Mouse (Mus musculus) liver, adult 2 months (tissue): ENCODE results near the gene Gpc6. TPM values are rescaled to one million over a fixed set of nuclear protein-coding genes. Genes with fewer than 3 reads are reported as not detected.

Experiments
- DNase-seq: peaks from one replicate; pipeline ENCODE4 v3.0.0-alpha.2; 2011; ENCODE audit warnings: low read depth, low spot score; ENCODE audit errors: extremely low read depth
- H3K27ac ChIP-seq: fragments of 200-500 bp; replicated peaks from 2 replicates; pipeline ENCODE4 v1.5.1; 2012; ENCODE audit warnings: low read depth, mild to moderate bottlenecking, control low read depth, inconsistent platforms, low read length; ENCODE audit not compliant: insufficient read depth
- H3K27me3 ChIP-seq: fragments of 200-500 bp; 2 replicates; pipeline ENCODE4 v1.6.1; 2012; ENCODE audit warnings: mild to moderate bottlenecking, moderate library complexity, low read length, inconsistent platforms; ENCODE audit not compliant: control insufficient read depth, insufficient read depth
- H3K36me3 ChIP-seq: fragments of 200-500 bp; 2 replicates; pipeline ENCODE4 v1.6.1; 2012; ENCODE audit warnings: low read length, inconsistent platforms; ENCODE audit not compliant: control insufficient read depth, insufficient read depth
- H3K4me1 ChIP-seq: fragments of 200-500 bp; 2 replicates; pipeline ENCODE4 v1.6.1; 2011; ENCODE audit warnings: low read length; ENCODE audit not compliant: control insufficient read depth, insufficient read depth
- H3K4me3 ChIP-seq: fragments of 200-500 bp; 2 replicates; pipeline ENCODE4 v1.5.1; 2011; ENCODE audit warnings: low read depth, mild to moderate bottlenecking, control low read depth, low read length, moderate library complexity; ENCODE audit not compliant: insufficient read depth
- H3K79me2 ChIP-seq: fragments of 200-500 bp; 2 replicates; pipeline ENCODE4 v1.6.1; 2012; ENCODE audit warnings: inconsistent platforms, mild to moderate bottlenecking, low read length, moderate library complexity; ENCODE audit not compliant: control insufficient read depth, insufficient read depth
- H3K9ac ChIP-seq: fragments of 200-500 bp; 2 replicates; pipeline ENCODE4 v1.6.1; 2012; ENCODE audit warnings: low read depth, mild to moderate bottlenecking, control low read depth, inconsistent platforms, low read length
- CTCF ChIP-seq: fragments of 200-500 bp; IDR thresholded peaks from 2 replicates; pipeline ENCODE4 v1.5.1; 2011; ENCODE audit warnings: low read depth, low read length, control low read depth
- POLR2A ChIP-seq: fragments of 200-500 bp; IDR thresholded peaks from 2 replicates; pipeline ENCODE4 v1.6.1; 2011; ENCODE audit warnings: low read length, control low read depth; ENCODE audit not compliant: insufficient read depth; ENCODE audit errors: extremely low read depth
- WGBS: fragments of 180-500 bp; shearing (Covaris S2); methylation state at CpG from one replicate; pipeline ENCODE4 v1.1.7; 2018; 5-methylcytosine and 5-hydroxymethylcytosine counted together
- polyA plus RNA-seq: library from polyadenylated mRNA; depleted of rRNA; stranded (reverse); fragments of >200 nt; gene quantifications from 2 replicates; pipeline ENCODE4 v1.2.3, GENCODE M21; 2012
- total RNA-seq: library from RNA; depleted of rRNA; stranded (reverse); fragments of >200 nt; gene quantifications from 2 replicates; pipeline ENCODE4 v1.2.3, GENCODE M21; 2014

Gpc6 gene
- total and polyA plus RNA-seq, 2 experiments: 0.88 to 2.6 TPM

- DNase-seq: no peak
- peaks cover 15% of the 10 kb centered on the region; the same call in 1 of the 2 replicates for H3K4me1 ChIP-seq
- H3K27me3 ChIP-seq: no peaks in the 10 kb centered on the region
- TF ChIP-seq CTCF (no peak), POLR2A (no peak)
- H3K27ac ChIP-seq: no peak overlapping the region
- no peak overlapping the region for H3K4me3 ChIP-seq
- WGBS: 92% methylated on average over 7 of the region's 7 CpGs
- H3K79me2 ChIP-seq: no peaks in the 10 kb centered on the region
- no peak overlapping the region for H3K9ac ChIP-seq
- H3K36me3 ChIP-seq: no peaks in the 10 kb centered on the region
Measured at GRCm38 (mm10) chr14:117527053-117527452, 601.9 kb downstream of the Gpc6 start.

GRCm38 (mm10) chr14:117529439-117529838 lies 604.3 kb downstream of the Gpc6 start:
- no peak overlapping the region for H3K27ac ChIP-seq
- H3K9ac ChIP-seq: no peak overlapping the region
- WGBS: 79% methylated on average over 3 of the region's 3 CpGs
- H3K27me3 ChIP-seq: no peaks in the 10 kb centered on the region
- H3K36me3 ChIP-seq: no peaks in the 10 kb centered on the region
- no peak overlapping the region for H3K4me3 ChIP-seq
- no peak for DNase-seq
- TF ChIP-seq POLR2A: no peak
- no peak for TF ChIP-seq CTCF
- H3K79me2 ChIP-seq: no peaks in the 10 kb centered on the region
- H3K4me1 ChIP-seq: peaks cover under 1% of the 10 kb centered on the region; the same call in 1 of the 2 replicates

- H3K27ac ChIP-seq: no peak overlapping the region
- no peak overlapping the region for H3K4me3 ChIP-seq
- TF ChIP-seq CTCF (no peak), POLR2A (no peak)
- H3K79me2 ChIP-seq: no peaks in the 10 kb centered on the region
- DNase-seq: no peak
- H3K9ac ChIP-seq: no peak overlapping the region
- H3K4me1 ChIP-seq: no peaks in the 10 kb centered on the region
- no peaks in the 10 kb centered on the region for H3K27me3 ChIP-seq
- no peaks in the 10 kb centered on the region for H3K36me3 ChIP-seq
Measured at GRCm38 (mm10) chr14:117552776-117553175, 627.7 kb downstream of the Gpc6 start.

- Histone ChIP-seq H3K79me2 (no peaks in the 10 kb centered on the region), H3K27me3 (no peaks in the 10 kb centered on the region), H3K9ac (no peak overlapping the region), H3K36me3 (no peaks in the 10 kb centered on the region), H3K27ac (no peak overlapping the region), H3K4me3 (no peak overlapping the region), H3K4me1 (no peaks in the 10 kb centered on the region)
- no peak for DNase-seq
- TF ChIP-seq POLR2A (no peak), CTCF (no peak)
- WGBS: 80% methylated on average over 7 of the region's 7 CpGs
Measured at GRCm38 (mm10) chr14:117556715-117557320, 631.7 kb downstream of the Gpc6 start.

GRCm38 (mm10) chr14:117562146-117562545 lies 637.0 kb downstream of the Gpc6 start:
- TF ChIP-seq CTCF: no peak
- TF ChIP-seq POLR2A: no peak
- WGBS: 76% methylated on average over 4 of the region's 4 CpGs
- no peak for DNase-seq
- no peaks in the 10 kb centered on the region for H3K79me2 ChIP-seq
- H3K4me3 ChIP-seq: no peak overlapping the region
- no peaks in the 10 kb centered on the region for H3K27me3 ChIP-seq
- no peak overlapping the region for H3K9ac ChIP-seq
- no peaks in the 10 kb centered on the region for H3K4me1 ChIP-seq
- H3K27ac ChIP-seq: no peak overlapping the region
- H3K36me3 ChIP-seq: no peaks in the 10 kb centered on the region

GRCm38 (mm10) chr14:117569278-117569677 lies 644.2 kb downstream of the Gpc6 start:
- DNase-seq: no peak
- Histone ChIP-seq H3K27me3 (no peaks in the 10 kb centered on the region), H3K9ac (no peak overlapping the region), H3K4me1 (no peaks in the 10 kb centered on the region), H3K36me3 (no peaks in the 10 kb centered on the region), H3K4me3 (no peak overlapping the region), H3K27ac (no peak overlapping the region), H3K79me2 (no peaks in the 10 kb centered on the region)
- 89% methylated on average over 4 of the region's 4 CpGs for WGBS
- TF ChIP-seq POLR2A (no peak), CTCF (no peak)
